Mouse (Mus musculus): ENCODE measurements around the gene Trp73.
A peak's percentile ranks its signal among the peaks of the same experiment; 100 is the strongest.

Gene Trp73

GRCm38 (mm10) chr4:154142211-154143040, 2.4 kb upstream of the Trp73 start, which contains the start of gene Wrap73:
Gene Wrap73, plus strand, starts transcription at chr4:154142372.
- DNase-seq: peak; percentile 73 to 83

DNA sequence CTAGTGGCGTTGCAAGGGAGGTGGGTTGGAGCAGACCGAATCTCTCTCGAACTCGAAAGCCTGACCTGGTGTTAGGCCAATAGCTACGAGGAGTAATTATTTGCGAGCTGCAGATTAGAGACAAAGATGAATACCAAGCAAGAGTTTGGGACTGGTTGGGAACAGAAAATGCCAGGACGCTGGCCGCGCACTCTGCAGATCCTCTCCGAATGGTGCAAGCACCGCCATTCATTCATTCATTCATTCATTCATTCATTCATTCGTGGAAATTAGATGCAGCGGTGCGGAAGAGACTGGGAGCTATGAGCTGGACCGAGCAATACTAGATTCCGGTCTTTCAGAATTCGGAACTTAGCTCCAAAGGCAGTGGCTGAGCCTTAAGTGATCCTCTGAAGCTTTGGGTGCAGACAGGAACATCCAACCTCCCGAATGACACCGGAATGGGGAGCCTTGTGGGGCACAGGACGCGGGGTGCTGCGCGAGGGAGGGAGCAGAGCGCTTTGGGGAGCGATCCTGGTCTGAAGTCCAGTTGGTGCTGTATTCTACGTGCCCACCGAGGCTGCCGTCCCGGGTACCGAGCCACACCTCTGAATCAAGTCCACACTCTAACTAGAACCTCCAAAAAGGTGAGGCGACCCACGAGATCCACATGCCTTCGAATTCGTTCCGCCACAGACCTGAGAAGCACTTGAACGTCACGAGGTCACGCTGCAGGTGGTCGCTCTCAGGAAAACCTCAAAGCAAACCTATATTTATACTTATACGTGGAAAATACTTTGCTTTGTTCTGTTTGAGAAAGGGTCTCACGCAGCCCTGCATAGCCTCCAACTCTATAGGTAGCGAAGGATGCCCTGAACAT, 1.2 kb upstream of the Trp73 start:
- no peak for DNase-seq

DNA sequence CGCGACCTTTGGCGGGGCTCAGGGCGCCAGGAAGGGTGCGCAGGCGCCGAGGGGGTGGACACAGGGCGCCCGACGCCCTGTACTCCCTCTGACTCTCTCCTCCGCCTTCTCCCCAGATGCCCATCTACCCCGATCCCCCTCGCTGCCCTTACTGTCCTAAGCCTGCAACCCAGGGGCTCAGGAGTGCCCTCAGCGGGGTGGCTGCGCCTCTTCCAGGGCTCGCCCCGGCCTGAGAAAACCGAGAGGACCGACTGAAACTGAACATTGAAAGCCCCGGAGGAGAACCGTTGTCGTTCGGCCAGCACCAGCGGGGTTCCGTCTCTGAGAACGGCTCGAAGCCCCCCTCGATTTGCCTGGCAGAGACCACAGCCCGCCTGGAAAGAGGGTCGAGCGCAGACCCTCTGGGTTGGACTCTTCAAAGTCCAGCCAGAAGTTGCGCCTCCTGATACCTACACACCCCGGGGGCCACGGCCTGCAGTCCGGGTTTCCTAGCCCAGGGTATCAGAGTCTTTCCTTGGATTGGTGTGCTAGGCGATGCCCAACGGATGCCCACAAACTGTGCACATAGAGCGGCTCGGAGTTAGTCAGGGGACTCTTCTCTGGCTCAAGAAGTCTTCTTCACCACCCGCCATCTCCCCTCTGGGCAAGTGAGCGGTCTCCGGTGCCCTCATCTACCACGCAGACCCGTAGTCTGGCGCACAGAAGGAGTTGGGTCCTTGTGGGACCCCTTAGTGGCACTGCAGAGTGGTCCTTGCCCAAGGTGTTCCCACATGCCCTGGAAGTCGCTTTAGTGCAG, 403 bp upstream of the Trp73 start:
- no peak for DNase-seq

DNA sequence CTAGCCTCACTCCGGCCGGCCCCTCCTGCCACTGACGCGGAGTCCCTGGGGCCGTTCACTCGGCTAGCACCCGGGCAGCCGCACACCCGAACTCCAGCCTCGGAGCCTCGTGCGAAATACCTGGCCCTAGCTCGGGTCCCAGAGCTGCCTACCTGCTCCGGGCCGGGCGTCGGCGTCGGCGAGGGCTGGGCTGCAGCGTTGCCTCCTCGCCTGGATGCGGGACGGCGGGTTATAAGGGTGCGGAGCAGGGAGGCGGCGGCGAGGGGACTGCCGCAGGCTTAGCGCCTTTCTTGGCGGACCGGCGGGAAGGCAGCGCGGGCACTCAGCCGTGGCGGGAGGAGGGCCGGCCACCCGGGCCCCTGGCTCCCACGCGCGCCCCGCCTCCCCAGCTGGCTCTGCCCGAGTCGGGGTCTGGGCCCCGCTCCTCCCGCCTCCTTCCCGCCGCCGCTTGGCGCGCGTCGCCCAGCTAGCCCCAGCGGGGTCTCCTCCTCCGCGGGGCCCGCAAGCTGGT, 282 bp downstream of the Trp73 start:
- peak in 1 of 2 experiments; percentile 28 for DNase-seq

DNA sequence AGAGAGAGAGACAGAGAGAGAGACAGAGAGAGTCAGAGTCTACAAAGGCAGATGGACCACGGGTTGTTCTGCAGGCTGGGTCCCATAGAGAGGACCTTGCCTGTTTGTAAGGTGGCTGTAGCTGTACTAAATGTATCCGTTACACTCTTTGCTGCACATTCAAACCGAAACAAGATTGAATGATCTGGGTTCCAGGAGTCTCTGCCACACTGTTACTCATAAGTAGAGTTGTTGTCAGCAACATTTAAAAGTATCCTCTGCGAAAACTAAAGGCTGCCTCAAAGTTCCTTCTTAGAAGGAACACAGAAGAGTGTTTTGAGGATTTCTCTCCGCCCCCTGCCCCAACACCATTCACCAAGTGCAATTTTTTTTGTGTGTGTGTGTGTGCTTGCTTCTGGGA, 2.9 kb downstream of the Trp73 start:
- no peak for DNase-seq

GRCm38 (mm10) chr4:154134803-154135202, 5.2 kb downstream of the Trp73 start:
- DNase-seq: no peak

- no peak for DNase-seq
Observed at GRCm38 (mm10) chr4:154131894-154132293, 8.1 kb downstream of the Trp73 start.

DNA sequence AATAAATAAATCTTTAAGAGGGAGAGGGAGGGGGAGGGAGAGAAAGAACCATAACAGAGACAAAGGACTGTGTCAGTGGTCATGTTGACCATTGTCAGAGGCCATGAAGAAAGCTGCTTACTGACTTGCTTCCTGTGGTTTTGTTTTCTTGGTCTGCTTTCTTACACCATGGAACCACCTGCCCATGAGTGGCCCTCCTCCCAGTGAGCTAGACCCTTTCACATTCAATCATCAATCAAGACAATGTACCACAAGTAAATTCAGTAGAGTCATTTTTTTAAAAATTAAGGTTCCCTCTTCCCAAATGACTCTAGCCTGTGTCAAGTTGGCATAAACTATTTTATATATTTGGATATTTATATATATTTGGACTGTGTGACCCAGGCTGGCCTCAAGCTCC, 10.1 kb downstream of the Trp73 start:
- DNase-seq: no peak

- DNase-seq: no peak
Observed at GRCm38 (mm10) chr4:154127273-154127672, 12.7 kb downstream of the Trp73 start.

DNA sequence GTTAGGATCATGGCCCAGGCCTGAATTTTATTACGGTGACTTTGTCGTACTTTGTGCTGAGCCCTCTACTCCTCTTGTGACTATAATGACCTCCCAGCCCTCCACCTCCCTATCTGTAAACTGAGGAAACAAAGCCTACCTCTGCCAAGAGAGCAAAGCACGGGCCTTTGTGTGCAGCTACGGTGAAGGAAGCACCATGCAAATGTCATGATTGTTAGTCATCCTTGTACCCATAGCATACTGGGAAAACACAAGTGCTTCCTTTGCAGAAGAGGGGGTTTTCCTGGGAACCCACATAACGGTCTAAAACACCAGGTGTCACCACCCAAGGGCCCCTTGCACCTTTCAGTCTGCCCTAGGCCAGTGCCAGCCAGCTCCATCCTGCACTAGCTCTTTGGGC, 14.8 kb downstream of the Trp73 start:
- DNase-seq: no peak

DNA sequence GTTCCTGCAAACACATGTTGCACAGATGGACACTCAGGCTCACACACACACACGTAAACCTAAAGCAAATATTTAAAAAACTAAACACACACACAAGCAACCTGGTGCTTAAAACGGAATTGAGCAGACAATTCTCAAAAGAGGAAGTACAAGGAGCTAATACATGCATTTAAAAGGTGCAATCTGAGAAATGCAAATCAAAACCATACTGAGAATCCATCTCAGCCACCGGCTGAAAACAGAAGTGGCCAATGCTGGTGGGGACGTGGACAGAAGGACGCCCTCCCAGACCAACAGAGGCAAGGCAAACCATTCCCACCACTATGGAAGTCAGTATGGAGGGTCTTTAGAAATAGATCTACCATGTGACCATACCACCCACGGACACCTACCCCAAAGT, 16.5 kb downstream of the Trp73 start:
- no peak for DNase-seq

DNA sequence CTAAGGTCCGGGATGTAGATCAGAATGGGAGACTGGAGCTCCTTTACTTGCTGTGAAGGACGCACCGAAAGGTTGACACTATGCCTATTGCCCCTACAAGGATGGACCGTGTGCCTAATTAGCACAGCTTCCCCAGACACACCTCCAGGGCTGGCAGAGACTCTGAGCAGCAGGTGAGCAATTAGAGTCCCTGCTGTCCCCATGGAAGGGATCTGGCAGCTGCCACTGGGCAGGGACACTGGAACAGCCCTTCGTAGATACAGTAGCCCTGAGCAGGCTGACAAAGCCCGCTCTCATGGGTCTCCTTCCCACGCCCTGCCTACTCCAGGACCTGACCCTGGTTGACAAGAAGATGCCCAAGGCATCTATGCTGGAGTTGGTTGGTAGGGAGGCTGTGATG, 17.6 kb downstream of the Trp73 start:
- DNase-seq: no peak

DNA sequence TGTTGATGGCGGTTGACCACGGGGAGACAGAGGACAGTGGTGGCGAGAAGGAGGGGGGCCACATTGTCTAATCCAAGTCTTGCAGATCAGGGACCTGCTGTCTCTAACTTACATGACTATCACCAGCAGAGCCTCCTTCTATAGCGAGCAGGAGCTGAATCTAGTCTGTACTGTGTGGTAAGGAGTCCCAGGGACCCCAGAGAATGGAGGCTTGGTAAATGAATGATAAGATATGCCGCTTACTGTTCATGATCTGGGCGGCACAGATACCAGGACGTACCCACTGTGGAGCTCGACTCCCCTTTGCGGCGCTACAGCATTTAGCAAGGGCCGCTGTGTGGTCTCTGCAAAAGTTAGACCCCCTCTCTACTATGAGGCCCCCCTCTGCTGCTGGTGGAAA, 18.2 kb downstream of the Trp73 start:
- DNase-seq: no peak

- DNase-seq: no peak
Observed at GRCm38 (mm10) chr4:154119208-154119607, 20.8 kb downstream of the Trp73 start.

- DNase-seq: no peak
Observed at GRCm38 (mm10) chr4:154118782-154119181, 21.2 kb downstream of the Trp73 start.

DNA sequence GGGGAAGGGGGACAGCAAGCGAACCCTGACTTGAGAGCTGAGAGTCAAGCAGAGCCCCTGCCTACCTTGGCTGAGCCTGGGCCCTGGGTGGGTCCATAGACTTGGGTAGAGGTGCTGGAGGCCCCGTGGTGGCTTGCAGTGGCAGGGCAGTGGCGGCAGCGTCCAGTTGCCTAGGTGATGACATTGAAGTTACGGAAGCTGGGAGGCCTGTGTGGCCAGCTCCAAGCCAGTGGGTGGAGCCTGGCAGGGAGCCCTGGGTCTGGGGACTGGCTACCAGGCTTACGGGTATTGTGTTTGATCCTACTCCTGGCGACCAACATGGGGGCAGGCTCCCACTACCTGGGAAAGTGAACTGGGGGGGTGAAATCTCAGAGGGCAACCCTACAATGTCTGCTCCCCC, 23.6 kb downstream of the Trp73 start:
- DNase-seq: no peak

DNA sequence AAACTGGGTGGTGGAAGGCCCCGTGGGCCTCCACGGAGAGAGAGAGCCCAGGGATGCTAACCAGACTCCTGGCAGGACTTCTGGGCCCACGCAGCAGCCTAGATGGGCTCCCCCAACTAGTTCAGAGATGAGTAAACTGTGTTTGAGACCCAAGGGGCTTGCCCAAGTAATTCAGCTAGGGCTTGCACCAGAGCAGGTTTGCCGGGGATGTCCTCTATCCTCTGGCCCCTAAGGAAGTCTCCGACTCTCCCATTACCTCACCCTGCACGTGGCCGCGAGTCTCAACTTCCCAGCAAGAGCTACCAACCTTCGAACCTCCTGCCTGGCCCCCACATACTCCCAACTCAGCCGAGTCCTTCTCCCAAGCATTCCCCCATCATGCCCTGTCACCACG, 30.2 kb downstream of the Trp73 start:
- DNase-seq: no peak

DNA sequence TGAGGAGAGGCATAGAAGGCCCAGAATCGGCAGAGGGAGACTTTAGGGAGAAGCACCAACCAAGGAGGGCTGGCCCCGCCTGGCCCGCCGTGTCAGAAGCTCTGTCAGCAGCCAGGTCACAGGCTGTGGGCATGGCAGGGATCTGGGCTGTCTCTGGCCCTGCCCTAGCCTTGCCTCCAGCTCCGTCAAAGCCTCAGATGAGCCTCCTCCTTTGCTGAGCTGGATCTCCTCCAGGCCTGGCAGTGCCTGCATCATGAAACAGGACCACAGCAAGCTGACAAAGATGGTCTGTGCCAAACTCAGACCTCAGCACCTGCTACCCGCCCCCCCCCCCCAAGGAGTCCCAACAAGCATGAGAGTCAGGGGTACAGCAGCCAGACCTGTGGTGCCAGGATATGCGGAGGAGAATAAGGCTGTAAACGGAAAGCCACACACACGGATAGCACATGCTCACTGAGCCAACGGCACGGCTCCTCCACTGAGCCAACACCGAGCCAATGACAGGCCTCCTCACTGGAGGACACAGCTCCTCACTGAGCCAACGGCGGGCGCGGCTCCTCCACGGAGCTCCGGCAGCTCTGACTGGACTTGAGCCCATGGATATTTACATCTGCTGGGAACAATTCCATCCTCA, 30.7 kb downstream of the Trp73 start:
- DNase-seq: no peak

GRCm38 (mm10) chr4:154106497-154107061, 33.4 kb downstream of the Trp73 start:
- no peak for DNase-seq

GRCm38 (mm10) chr4:154105381-154106001, 34.5 kb downstream of the Trp73 start:
- peak in 1 of 2 experiments; percentile 56 for DNase-seq

DNA sequence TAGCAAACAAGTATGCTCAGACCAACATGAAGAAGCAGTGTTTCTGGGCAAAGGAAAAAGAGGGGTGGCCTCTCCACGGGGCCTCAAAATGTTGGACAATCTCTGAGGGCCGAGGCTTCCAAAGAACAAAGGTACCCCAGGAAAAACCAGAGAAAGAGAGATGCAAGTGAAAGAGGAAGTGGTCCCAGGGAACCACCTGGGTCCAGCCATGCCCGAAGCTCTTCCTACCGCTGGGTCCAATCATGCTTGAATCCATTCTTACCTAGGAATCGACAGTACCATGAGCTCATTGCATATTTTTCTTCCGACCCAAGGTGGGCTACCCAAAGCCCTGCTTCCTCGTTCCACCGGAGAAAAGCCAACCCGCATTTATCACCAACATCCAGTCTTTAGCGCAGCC, 36.1 kb downstream of the Trp73 start:
- DNase-seq: no peak

- no peak for DNase-seq
Observed at GRCm38 (mm10) chr4:154103386-154103785, 36.6 kb downstream of the Trp73 start.

Data from spleen, adult 18-20 months (tissue).